ENCODE assay signal across 2 mouse cellular contexts in the genomic region with DNA sequence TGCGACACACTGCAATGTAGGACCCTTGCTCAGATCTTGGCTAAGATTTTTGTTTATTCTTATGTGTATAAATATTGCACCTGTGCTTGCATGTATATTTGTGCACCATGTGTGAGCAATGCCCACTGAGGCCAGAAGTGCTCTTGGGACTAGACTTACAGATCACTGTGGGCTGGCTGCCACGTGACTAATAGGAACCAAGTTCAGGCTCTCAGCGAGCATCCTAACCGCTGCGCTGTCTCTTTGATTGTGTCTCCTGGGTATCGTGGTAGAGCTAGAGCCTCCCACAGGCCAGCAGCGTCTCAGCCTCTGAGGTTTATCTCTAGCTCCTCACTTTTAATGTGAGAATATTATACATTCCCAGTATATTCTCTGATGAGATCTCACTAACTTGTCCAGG.
TF ChIP-seq lines count a peak whose summit lies in the region.

No protein-coding gene starts in this region.

TF ChIP-seq in C2C12, 6 proteins besides CTCF, POLR2A, EP300 and RAD21:
- peak; percentile 80 for TF ChIP-seq USF1 (IDR thresholded peaks at IDR 0.05; ENCODE audit: low read depth)
- no peak for TF ChIP-seq FOSL1 (IDR thresholded peaks at IDR 0.05; ENCODE audit: insufficient read depth, low read length, poor library complexity, severe bottlenecking)
TF ChIP-seq in C2C12: peak in this region for 1.

TF ChIP-seq in MEL, 35 proteins besides CTCF, POLR2A, EP300 and RAD21:
- TF ChIP-seq CHD1 (IDR thresholded peaks at IDR 0.05; ENCODE audit: low read depth, low read length) (no peak), MEF2A (IDR thresholded peaks at IDR 0.05; ENCODE audit: extremely low read depth, insufficient replicate concordance, low read depth, low read length, poor library complexity, severe bottlenecking) (no peak), ZMIZ1 (IDR thresholded peaks at IDR 0.05; ENCODE audit: low read depth, low read length) (no peak), USF1 (IDR thresholded peaks at IDR 0.05; ENCODE audit: low read depth, low read length) (peak; percentile 27; the same call in 1 of the 2 replicates), MAX (IDR thresholded peaks at IDR 0.05; ENCODE audit: low read length) (no peak), MXI1 (IDR thresholded peaks at IDR 0.05; ENCODE audit: low read depth, low read length) (no peak), KAT2A (conservative IDR thresholded peaks at IDR 0.05; ENCODE audit: low read depth, low read length) (no peak), SIN3A (IDR thresholded peaks at IDR 0.05; ENCODE audit: low read length) (no peak)
